Mouse (Mus musculus) olfactory bulb, adult 2 months (tissue): ENCODE measurements around the gene Tsnaxip1.

Experiments
- CTCF ChIP-seq: fragments of 200-500 bp; IDR thresholded peaks from 2 replicates; pipeline ENCODE4 v1.5.1; 2012; ENCODE audit warnings: low read depth, mild to moderate bottlenecking, low read length, moderate library complexity; ENCODE audit not compliant: insufficient read depth
- POLR2A ChIP-seq: fragments of 200-500 bp; IDR thresholded peaks from 2 replicates; pipeline ENCODE4 v1.6.1; 2012; ENCODE audit warnings: mild to moderate bottlenecking, low read depth, low read length, moderate library complexity; ENCODE audit not compliant: insufficient read depth

- TF ChIP-seq CTCF (no peak), POLR2A (no peak)
Observed at GRCm38 (mm10) chr8:105777833-105778232, 49.7 kb upstream of the Tsnaxip1 start.
